Mouse (Mus musculus) heart, adult 8-10 months (tissue): ENCODE data around the gene Agtrap. TPM values are rescaled to one million over a fixed set of nuclear protein-coding genes. Genes with fewer than 3 reads are reported as not detected.
"Not testable (repeated sequence)": the region's sequence is repeated elsewhere in the genome, so short reads cannot be mapped to it uniquely, and the experiment has no call there.

Source experiments
- DNase-seq: peaks from one replicate; pipeline ENCODE4 v3.0.0; 2022; ENCODE audit warnings: low spot score
- total RNA-seq, 4 experiments: library from RNA; stranded (reverse); gene quantifications; 2 replicates each; pipeline ENCODE4 v1.2.4; 2022

Gene Agtrap
- total RNA-seq, 4 experiments from 2014 or later, result 45.2 to 51.5 (median 48.2) TPM

GRCm38 (mm10) chr4:148051046-148051776 is 36.6 kb downstream of the Agtrap start:
- DNase-seq, result no peak

DNA sequence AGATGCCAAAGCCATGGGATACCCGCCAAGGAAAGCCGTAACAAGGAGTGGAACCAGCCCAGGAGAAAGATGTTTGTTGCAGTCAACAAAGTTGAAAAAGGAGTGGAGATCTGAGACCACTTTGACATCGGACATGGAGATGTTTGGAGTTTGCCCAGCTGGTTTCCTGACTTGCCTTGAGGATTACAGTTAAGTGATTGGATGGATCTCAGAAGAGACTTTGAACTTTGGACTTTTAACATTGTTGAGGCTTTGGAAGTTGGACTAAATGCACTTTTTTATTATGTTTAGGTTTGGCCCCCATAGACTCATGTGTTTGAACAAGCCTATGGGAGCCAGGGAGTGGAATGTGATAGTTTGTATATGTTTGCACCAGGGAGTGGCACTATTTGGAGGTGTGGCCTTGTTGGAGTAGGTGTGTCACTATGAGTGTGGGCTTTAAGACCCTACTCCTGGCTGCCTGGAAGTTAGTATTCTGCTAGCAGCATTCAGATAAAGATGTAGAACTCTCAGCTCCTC is 37.4 kb downstream of the Agtrap start:
- DNase-seq, result not testable (repeated sequence)

DNA sequence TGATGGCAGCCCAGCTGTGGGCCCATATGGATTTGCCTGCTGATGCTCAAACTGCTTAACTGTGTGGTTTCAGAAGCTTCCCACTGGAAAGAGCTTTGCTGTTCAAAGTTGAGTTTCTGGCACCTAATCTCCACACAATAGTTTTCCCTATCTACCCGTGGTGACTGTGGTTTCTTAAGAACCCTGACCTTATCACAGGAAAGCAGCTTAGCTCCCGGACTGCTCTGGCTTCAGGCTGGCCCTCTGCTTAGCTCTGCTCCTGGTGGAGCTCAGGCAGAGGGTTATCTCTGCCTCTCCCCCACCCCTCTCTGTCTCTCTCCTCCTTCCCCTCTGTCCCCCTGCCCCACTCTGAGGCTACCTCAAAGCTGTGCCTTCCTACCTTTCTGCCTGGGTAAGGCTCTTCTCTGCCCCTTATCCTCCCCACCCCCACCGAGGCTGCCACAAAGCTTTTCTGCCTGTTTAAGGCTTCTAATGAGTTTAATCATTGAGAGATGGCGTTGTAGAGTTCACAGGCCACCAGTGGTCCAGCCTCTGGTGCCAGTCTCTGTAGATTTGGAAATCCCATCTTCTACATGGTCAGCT is 41.3 kb downstream of the Agtrap start:
- DNase-seq, result no peak

GRCm38 (mm10) chr4:148044113-148044512 is 43.7 kb downstream of the Agtrap start:
- no peak for DNase-seq

- DNase-seq, result not testable (repeated sequence)
These were observed 44.5 kb downstream of the Agtrap start for GRCm38 (mm10) chr4:148043327-148043726.

DNA sequence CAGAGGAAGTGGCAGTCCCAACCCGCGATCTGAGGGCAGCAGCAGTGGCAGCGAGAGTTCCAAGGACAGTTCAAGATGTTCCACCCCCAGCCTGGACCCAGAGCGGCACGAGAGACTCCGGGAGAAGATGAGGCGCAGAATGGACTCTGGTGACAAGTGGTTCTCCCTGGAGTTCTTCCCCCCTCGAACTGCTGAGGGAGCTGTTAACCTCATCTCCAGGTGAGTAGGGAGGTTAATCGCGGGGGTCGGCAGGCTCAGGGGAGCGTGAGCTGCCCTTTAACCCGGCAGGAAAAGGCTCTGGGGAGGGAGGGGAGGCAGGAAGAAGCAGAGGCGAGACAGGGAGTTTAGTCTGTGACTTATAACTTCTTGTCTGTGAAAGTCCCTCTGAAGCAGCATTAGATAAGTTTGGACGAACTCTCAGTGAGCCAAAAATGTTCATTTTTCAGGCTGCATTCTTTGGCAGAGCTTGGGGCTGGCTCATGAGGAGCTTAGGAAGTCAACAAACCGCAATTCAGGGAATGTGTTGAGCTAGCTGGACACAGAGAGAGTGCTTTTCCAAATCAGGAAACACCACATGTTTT is 46.1 kb downstream of the Agtrap start:
- peak; percentile 63 for DNase-seq

GRCm38 (mm10) chr4:148040933-148041610 is 46.8 kb downstream of the Agtrap start:
- DNase-seq, result peak; percentile 84

GRCm38 (mm10) chr4:148040029-148040830 is 47.6 kb downstream of the Agtrap start:
- peak; percentile 46 for DNase-seq

GRCm38 (mm10) chr4:148039254-148040028 is 48.4 kb downstream of the Agtrap start:
- no peak for DNase-seq

- peak; percentile 100 for DNase-seq
These were observed 49.1 kb downstream of the Agtrap start, which contains the start of the genes Clcn6 and Mthfr for GRCm38 (mm10) chr4:148038600-148039253. Gene Clcn6, minus strand, starts transcription at chr4:148038821. Gene Mthfr, plus strand, starts transcription at chr4:148039077.

GRCm38 (mm10) chr4:148038079-148038599 is 49.7 kb downstream of the Agtrap start:
- DNase-seq, result no peak

DNA sequence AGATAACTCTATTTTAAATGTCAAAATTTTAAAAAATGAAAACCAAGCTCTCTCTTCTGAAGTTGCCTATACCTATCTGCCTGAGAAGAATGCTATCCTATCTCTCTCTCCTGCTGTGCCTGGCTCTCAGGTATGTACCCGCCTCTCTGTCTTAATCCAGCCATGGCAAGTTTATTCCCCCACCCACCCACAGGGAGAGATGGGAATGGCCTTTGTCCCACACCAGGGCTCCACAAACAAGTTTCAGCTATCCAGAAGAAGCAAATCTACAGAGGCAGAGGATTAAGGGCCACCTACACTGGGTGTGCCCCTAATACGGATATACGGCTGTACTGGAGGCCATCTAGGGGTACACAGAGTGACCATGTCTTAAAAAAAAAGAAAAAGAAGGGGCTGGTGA is 52.4 kb downstream of the Agtrap start:
- no peak for DNase-seq

DNA sequence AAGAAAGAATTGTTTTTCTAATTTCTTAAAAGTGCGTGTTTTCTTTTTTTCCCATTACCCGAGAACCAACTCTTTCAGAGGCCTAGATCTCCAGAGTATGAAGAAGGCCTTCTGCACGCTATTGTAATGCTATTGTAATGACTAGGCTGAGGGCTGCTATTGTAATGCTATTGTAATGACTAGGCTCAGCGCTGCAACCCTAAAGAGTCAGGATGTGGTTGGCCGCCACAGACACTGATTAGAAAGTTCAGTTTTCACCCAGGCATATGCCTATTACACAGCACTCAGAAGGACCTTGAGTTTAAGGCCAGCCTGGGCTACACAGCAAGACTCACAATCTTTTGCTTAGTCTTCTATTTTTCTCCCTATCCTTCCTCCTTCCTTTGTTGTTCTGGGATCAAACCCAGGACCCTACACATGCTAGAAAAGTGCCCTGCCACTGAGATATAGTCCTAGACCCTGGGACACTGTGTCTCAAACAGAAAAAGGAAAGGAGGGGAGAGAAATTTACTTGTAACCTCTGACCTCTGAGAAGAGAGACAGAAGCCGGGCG is 53.9 kb downstream of the Agtrap start:
- no peak for DNase-seq

DNA sequence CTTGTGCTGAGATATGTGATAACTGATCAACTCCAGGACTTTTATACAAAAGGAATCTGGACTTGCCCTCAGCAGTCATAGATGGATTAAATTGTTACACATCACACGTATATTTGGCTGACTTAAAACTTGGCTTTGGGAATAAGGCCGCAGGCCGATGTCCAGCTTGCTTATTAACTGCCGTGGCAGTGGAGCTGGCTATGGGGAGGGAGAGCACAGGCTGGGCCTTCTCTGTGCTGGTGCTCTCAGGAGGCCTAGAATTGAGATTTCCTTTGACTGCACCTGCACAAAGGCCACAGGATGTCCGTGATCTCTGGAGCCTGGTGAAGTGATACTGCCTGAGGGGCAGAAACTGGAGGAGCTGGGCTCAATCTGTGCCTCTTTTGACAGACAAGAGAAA is 57.3 kb downstream of the Agtrap start:
- no peak for DNase-seq

GRCm38 (mm10) chr4:148029297-148029696 is 58.5 kb downstream of the Agtrap start:
- no peak for DNase-seq
